Mouse (Mus musculus): ENCODE results near the gene Ggt7. TPM values are rescaled to one million over a fixed set of nuclear protein-coding genes. Genes with fewer than 3 reads are reported as not detected.
A peak's percentile ranks its signal among the peaks of the same experiment; 100 is the strongest.
"Not testable (repeated sequence)": the region's sequence is repeated elsewhere in the genome, so short reads cannot be mapped to it uniquely, and the experiment has no call there.

Ggt7 gene
- polyA plus RNA-seq, 1 experiment from 2014 or later: 5.0 TPM

DNA sequence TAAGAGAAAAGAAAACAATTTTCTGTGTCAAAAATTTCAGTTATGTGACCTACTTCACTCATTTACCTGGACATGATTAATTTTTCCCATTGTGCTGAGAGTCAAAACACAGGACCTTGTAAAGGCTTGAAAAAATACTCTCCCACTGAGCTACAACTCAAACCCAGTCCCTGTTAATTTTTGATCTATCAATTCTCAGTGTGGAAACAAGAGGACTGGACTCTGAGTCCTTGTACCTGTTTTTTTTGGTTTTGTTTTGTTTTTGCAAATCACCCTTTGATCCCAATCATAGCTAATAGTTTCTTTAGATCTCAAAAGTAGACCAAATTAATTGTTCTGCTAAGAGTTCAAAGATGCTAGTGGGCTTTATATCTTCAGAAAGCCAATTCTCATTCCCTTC is 21.7 kb upstream of the Ggt7 start:
- no peaks in the 10 kb centered on the region for H3K36me3 ChIP-seq (ENCODE audit: control insufficient read depth, insufficient read depth, low read length)
- H3K4me3 ChIP-seq (replicated peaks; ENCODE audit: low read length): no peak overlapping the region
- H3K4me2 ChIP-seq (ENCODE audit: low read depth, low read length): no peak overlapping the region
- no peak overlapping the region for H3K9ac ChIP-seq (ENCODE audit: low read length)
- H3K9me3 ChIP-seq (replicated peaks; ENCODE audit: control insufficient read depth, low read length): no peaks in the 10 kb centered on the region
- no peaks in the 10 kb centered on the region for H3K27me3 ChIP-seq (ENCODE audit: control insufficient read depth, insufficient read depth, low read length)
- H3K4me1 ChIP-seq (ENCODE audit: control insufficient read depth, insufficient read depth, low read length): no peaks in the 10 kb centered on the region
- ATAC-seq (ENCODE audit: insufficient read depth, low FRiP score): no peak
- H3K27ac ChIP-seq (ENCODE audit: low read length): no peak overlapping the region

DNA sequence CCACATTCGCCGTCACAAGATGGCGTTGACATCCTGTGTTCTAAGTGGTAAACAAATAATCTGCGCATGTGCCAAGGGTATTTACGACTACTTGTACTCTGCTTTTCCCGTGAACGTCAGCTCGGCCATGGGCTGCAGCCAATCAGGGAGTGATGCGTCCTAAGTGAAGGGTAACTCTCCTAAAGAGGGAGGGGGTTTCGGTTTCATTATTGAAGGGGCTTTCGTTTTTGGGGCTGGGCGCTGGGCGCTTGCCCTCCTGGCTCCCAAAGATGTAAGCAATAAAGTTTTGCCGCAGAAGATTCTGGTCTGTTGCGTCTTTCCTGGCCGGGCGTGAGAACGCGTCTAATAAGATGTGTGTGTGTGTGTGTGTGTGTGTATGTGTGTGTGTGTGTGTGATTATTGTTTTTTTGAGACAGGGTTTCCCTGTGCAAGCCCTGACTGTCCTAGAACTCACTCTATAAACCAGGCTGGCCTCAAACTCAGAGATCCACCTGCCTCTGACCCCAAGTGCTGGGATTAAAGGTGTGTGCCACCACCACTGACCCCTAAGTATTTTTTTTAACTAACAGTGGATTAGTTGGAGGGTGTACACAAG is 20.5 kb upstream of the Ggt7 start:
- not testable (repeated sequence) for H3K9ac ChIP-seq (ENCODE audit: low read length); H3K9me3 ChIP-seq (replicated peaks; ENCODE audit: control insufficient read depth, low read length); H3K4me3 ChIP-seq (replicated peaks; ENCODE audit: low read length); H3K4me2 ChIP-seq (ENCODE audit: low read depth, low read length); H3K27me3 ChIP-seq (ENCODE audit: control insufficient read depth, insufficient read depth, low read length); H3K27ac ChIP-seq (ENCODE audit: low read length); H3K36me3 ChIP-seq (ENCODE audit: control insufficient read depth, insufficient read depth, low read length); H3K4me1 ChIP-seq (ENCODE audit: control insufficient read depth, insufficient read depth, low read length); ATAC-seq (ENCODE audit: insufficient read depth, low FRiP score)
- WGBS: 82% methylated on average over 14 of the region's 19 CpGs

DNA sequence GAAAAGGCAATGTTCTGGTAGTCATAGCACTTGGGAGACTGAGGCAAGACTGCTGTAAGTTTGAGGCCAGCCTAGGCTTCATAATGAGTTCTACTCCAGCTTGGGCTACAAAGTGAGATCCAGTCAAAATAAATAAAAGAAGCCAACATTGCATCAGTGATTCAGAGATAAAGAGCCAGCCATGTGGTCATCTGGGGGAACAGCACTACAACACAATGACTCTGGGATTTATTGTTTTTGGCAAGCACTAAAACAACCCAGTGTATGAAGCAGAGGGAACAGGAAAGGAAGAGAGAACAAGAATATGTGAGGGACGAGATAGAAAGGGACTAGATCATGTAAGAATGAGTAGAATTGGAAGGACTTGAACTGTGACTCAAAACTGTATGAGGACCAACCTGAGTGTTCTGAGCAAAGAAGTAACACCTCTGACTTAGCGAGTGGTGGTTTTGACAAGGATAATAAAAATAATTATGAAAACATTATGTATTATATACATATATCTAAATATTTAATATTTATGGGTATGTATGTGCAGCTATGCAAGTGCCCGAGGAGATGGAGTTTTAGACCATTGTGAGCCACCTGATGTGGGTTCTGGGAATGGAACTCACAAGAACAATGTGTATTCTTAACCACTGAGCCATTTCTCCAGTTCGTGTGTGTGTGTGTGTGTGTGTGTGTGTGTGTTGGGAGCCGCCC is 19.9 kb upstream of the Ggt7 start:
- H3K27ac ChIP-seq (ENCODE audit: low read length): no peak overlapping the region
- H3K36me3 ChIP-seq (ENCODE audit: control insufficient read depth, insufficient read depth, low read length): no peaks in the 10 kb centered on the region
- no peaks in the 10 kb centered on the region for H3K4me1 ChIP-seq (ENCODE audit: control insufficient read depth, insufficient read depth, low read length)
- H3K9ac ChIP-seq (ENCODE audit: low read length): no peak overlapping the region
- ATAC-seq (ENCODE audit: insufficient read depth, low FRiP score): no peak
- H3K4me3 ChIP-seq (replicated peaks; ENCODE audit: low read length): no peak overlapping the region
- no peaks in the 10 kb centered on the region for H3K9me3 ChIP-seq (replicated peaks; ENCODE audit: control insufficient read depth, low read length)
- no peaks in the 10 kb centered on the region for H3K27me3 ChIP-seq (ENCODE audit: control insufficient read depth, insufficient read depth, low read length)
- 69% methylated on average over 5 of the region's 5 CpGs for WGBS
- H3K4me2 ChIP-seq (ENCODE audit: low read depth, low read length): no peak overlapping the region

DNA sequence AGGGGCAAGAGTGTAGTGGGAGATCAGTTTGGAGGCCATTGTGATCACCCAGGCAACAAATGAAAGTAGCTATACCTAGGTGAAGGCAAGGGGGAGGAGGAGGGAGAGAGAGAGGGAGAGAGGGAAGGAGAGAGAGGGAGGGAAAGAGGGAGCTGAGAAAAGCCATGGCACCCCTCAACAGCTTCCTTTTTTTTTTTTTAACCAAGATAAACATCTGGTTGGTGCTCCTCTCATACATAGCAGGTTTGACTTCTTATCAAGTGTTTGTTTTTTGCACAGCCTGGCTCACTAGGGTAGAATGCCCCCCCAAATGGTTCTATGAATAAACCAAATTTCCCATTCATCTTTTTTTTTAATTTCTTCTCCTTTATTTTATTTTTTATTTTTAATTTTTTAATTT is 18.3 kb upstream of the Ggt7 start:
- Histone ChIP-seq H3K4me3 (replicated peaks; ENCODE audit: low read length) (no peak overlapping the region), H3K36me3 (ENCODE audit: control insufficient read depth, insufficient read depth, low read length) (no peaks in the 10 kb centered on the region), H3K9ac (ENCODE audit: low read length) (no peak overlapping the region), H3K9me3 (replicated peaks; ENCODE audit: control insufficient read depth, low read length) (no peaks in the 10 kb centered on the region), H3K4me2 (ENCODE audit: low read depth, low read length) (no peak overlapping the region), H3K4me1 (ENCODE audit: control insufficient read depth, insufficient read depth, low read length) (no peaks in the 10 kb centered on the region), H3K27ac (ENCODE audit: low read length) (no peak overlapping the region), H3K27me3 (ENCODE audit: control insufficient read depth, insufficient read depth, low read length) (no peaks in the 10 kb centered on the region)
- no peak for ATAC-seq (ENCODE audit: insufficient read depth, low FRiP score)

DNA sequence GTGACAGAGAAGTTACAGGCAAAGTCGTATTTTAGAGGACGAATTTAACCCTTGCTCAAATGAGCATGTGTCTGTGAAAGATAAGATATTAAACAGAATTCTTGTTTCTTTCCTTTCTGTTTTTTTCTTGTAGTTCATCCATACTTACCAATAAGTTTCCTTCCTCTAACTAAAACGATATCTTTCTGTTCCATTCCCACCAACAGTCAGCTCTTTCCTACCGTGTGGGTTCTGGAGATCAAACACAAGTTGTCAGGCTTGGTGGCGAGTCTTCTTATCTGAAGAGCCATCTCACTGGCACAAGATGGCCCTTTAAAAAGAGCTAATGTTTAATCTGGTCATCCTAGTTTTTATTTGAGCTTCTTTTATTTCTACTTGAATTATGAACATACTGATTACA is 9.3 kb upstream of the Ggt7 start:
- H3K36me3 ChIP-seq (ENCODE audit: control insufficient read depth, insufficient read depth, low read length): no peaks in the 10 kb centered on the region; the same call in 1 of the 2 replicates
- H3K9ac ChIP-seq (ENCODE audit: low read length): no peak overlapping the region
- H3K4me1 ChIP-seq (ENCODE audit: control insufficient read depth, insufficient read depth, low read length): no peaks in the 10 kb centered on the region
- no peak for ATAC-seq (ENCODE audit: insufficient read depth, low FRiP score)
- no peak overlapping the region for H3K27ac ChIP-seq (ENCODE audit: low read length)
- no peaks in the 10 kb centered on the region for H3K9me3 ChIP-seq (replicated peaks; ENCODE audit: control insufficient read depth, low read length)
- WGBS: 65% methylated on average over 5 of the region's 5 CpGs
- no peak overlapping the region for H3K4me3 ChIP-seq (replicated peaks; ENCODE audit: low read length)
- no peaks in the 10 kb centered on the region for H3K27me3 ChIP-seq (ENCODE audit: control insufficient read depth, insufficient read depth, low read length)
- no peak overlapping the region for H3K4me2 ChIP-seq (ENCODE audit: low read depth, low read length)

DNA sequence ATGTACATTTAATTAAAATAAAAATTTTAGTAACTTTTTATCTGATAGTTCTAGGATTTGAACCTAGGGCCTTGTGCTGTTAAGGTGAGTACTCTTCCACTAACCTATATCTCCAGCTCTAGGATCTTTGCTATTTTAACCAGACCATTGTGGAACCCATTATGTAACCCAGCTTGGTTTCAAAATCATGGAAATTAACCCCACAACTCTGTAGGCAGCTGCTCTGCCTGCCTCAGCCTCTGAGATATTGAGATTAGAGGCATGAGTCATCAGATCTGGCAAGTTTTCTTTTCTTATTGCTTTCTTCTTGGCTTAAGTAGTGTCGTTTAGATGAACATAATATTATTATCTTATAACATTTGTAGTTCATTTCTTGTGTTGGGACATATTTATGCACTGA is 6.3 kb upstream of the Ggt7 start:
- no peak for ATAC-seq (ENCODE audit: insufficient read depth, low FRiP score)
- Histone ChIP-seq H3K9me3 (replicated peaks; ENCODE audit: control insufficient read depth, low read length) (no peaks in the 10 kb centered on the region), H3K36me3 (ENCODE audit: control insufficient read depth, insufficient read depth, low read length) (no peaks in the 10 kb centered on the region; the same call in 1 of the 2 replicates), H3K27ac (ENCODE audit: low read length) (no peak overlapping the region), H3K9ac (ENCODE audit: low read length) (no peak overlapping the region), H3K4me1 (ENCODE audit: control insufficient read depth, insufficient read depth, low read length) (no peaks in the 10 kb centered on the region), H3K4me3 (replicated peaks; ENCODE audit: low read length) (no peak overlapping the region), H3K4me2 (ENCODE audit: low read depth, low read length) (no peak overlapping the region), H3K27me3 (ENCODE audit: control insufficient read depth, insufficient read depth, low read length) (no peaks in the 10 kb centered on the region)
- WGBS: 42% methylated on average over 1 of the region's 1 CpGs

DNA sequence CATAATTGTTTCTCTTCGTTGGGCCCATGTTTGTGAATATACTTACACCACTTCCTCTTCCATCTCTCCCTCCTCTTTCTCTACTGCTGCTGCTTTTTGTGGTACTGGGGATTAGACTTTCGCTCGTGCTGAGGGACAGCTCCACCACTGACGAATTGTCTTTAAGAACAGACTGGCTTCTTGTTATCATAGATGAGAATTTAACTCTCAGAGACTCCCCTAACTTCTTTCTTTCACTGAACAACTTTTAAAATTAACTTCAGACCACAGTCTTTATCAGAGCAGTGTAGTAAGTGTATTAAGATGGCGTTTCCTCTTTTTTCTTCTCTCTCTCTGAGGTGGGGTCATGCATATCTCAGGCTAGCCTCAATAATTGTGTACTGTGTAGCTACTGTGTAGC is 5.7 kb upstream of the Ggt7 start:
- H3K4me1 ChIP-seq (ENCODE audit: control insufficient read depth, insufficient read depth, low read length): no peaks in the 10 kb centered on the region
- H3K27ac ChIP-seq (ENCODE audit: low read length): no peak overlapping the region
- H3K4me3 ChIP-seq (replicated peaks; ENCODE audit: low read length): no peak overlapping the region
- WGBS: 56% methylated on average over 5 of the region's 5 CpGs
- no peak overlapping the region for H3K4me2 ChIP-seq (ENCODE audit: low read depth, low read length)
- H3K9me3 ChIP-seq (replicated peaks; ENCODE audit: control insufficient read depth, low read length): no peaks in the 10 kb centered on the region
- H3K27me3 ChIP-seq (ENCODE audit: control insufficient read depth, insufficient read depth, low read length): no peaks in the 10 kb centered on the region
- no peak overlapping the region for H3K9ac ChIP-seq (ENCODE audit: low read length)
- no peak for ATAC-seq (ENCODE audit: insufficient read depth, low FRiP score)
- no peaks in the 10 kb centered on the region; the same call in 1 of the 2 replicates for H3K36me3 ChIP-seq (ENCODE audit: control insufficient read depth, insufficient read depth, low read length)

DNA sequence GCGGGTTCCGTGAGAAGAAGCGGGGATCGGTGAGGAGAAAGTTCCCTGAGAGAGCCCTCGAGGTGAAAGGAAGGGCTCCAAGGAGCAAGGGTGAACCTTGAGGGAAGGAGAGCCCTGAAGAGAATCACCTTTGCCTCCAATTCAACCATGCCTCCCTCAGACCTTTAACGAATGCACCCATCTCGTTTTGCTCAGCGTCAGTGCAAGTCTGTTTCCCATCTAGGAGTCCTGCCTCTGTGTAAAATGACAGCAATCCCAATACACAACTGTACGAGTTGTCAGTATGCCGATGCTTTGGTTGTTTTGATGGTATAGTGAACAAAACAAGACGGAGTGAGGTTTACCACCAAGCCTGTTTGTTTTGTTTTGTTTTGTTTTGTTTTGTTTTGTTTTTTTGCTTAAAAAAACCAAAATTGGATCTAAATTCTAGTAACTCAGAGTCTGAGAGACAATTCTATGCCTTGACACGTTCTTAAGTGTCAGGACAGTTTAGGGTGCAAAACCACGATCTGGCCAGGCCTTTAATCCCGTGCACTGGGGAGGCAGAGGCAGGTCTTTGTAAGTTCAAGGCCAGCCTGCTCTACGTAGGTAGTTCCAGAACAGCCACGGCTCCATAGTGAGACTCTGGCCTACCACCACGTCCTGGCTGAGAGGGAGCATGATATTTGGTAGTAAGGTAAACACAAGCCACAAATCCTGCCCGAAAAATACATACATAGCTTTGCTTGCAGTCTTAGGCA is 664 bp upstream of the Ggt7 start:
- H3K27me3 ChIP-seq (ENCODE audit: control insufficient read depth, insufficient read depth, low read length): peaks cover 8% of the 10 kb centered on the region; the same call in 1 of the 2 replicates
- WGBS: 24% methylated on average over 18 of the region's 18 CpGs
- peak overlapping the region; percentile 81 for H3K4me3 ChIP-seq (replicated peaks; ENCODE audit: low read length)
- H3K4me2 ChIP-seq (ENCODE audit: low read depth, low read length): peak overlapping the region; percentile 88
- H3K27ac ChIP-seq (ENCODE audit: low read length): peak overlapping the region; percentile 0; the same call in 1 of the 2 replicates
- H3K36me3 ChIP-seq (ENCODE audit: control insufficient read depth, insufficient read depth, low read length): no peaks in the 10 kb centered on the region; the same call in 1 of the 2 replicates
- peaks cover 10% of the 10 kb centered on the region; the same call in 1 of the 2 replicates for H3K4me1 ChIP-seq (ENCODE audit: control insufficient read depth, insufficient read depth, low read length)
- no peak for ATAC-seq (ENCODE audit: insufficient read depth, low FRiP score)
- no peaks in the 10 kb centered on the region for H3K9me3 ChIP-seq (replicated peaks; ENCODE audit: control insufficient read depth, low read length)
- peak overlapping the region; percentile 78 for H3K9ac ChIP-seq (ENCODE audit: low read length)

DNA sequence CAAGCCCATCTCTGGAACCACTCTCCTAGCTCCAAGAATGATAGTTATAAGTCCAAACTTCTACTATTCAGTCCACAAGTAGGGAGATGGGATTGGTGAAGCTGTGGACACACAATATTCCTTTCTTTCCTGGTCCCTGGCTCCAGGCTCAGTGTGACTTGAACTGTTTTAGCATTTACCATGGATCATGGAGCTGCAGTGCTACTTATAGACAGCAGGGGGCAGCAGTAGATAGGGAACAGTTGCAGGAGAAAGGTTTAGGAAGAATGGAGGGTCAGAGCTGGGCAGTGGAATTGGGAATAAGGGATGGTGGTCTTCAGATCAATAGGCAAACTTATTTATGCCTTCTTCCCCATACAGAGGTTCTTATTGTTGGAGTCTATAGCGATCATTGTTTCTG is 2.1 kb downstream of the Ggt7 start:
- no peaks in the 10 kb centered on the region for H3K9me3 ChIP-seq (replicated peaks; ENCODE audit: control insufficient read depth, low read length)

More for the DNA sequence above, 2.1 kb downstream of the Ggt7 start:
- H3K4me2 ChIP-seq (ENCODE audit: low read depth, low read length): no peak overlapping the region
- H3K4me1 ChIP-seq (ENCODE audit: control insufficient read depth, insufficient read depth, low read length): peaks cover 10% of the 10 kb centered on the region; the same call in 1 of the 2 replicates
- no peak overlapping the region for H3K9ac ChIP-seq (ENCODE audit: low read length)
- no peak for ATAC-seq (ENCODE audit: insufficient read depth, low FRiP score)
- H3K36me3 ChIP-seq (ENCODE audit: control insufficient read depth, insufficient read depth, low read length): no peaks in the 10 kb centered on the region
- H3K4me3 ChIP-seq (replicated peaks; ENCODE audit: low read length): no peak overlapping the region
- WGBS: 17% methylated on average over 1 of the region's 1 CpGs
- H3K27me3 ChIP-seq (ENCODE audit: control insufficient read depth, insufficient read depth, low read length): peaks cover 8% of the 10 kb centered on the region; the same call in 1 of the 2 replicates
- H3K27ac ChIP-seq (ENCODE audit: low read length): no peak overlapping the region
